Mouse (Mus musculus) cerebellum, adult 11 months (tissue): ENCODE data around the gene Asic2.

Experiments used
- DNase-seq: peaks from one replicate; pipeline ENCODE4 v3.0.0; 2022

The Asic2 gene

GRCm38 (mm10) chr11:81508385-81509233, 459.6 kb downstream of the Asic2 start:
- no peak for DNase-seq

GRCm38 (mm10) chr11:81504791-81505430, 463.3 kb downstream of the Asic2 start:
- DNase-seq = no peak

- no peak for DNase-seq
Measured at GRCm38 (mm10) chr11:81501473-81502246, 466.6 kb downstream of the Asic2 start.

- no peak for DNase-seq
Measured at GRCm38 (mm10) chr11:81498990-81499389, 469.3 kb downstream of the Asic2 start.

- no peak for DNase-seq
Measured at GRCm38 (mm10) chr11:81497652-81498391, 470.4 kb downstream of the Asic2 start.

- no peak for DNase-seq
Measured at GRCm38 (mm10) chr11:81496446-81496845, 471.8 kb downstream of the Asic2 start.

GRCm38 (mm10) chr11:81492351-81492750, 475.9 kb downstream of the Asic2 start:
- DNase-seq = no peak

- no peak for DNase-seq
Measured at GRCm38 (mm10) chr11:81489144-81489735, 479.0 kb downstream of the Asic2 start.

GRCm38 (mm10) chr11:81488681-81489080, 479.6 kb downstream of the Asic2 start:
- no peak for DNase-seq

GRCm38 (mm10) chr11:81486265-81486940, 481.9 kb downstream of the Asic2 start:
- no peak for DNase-seq

- no peak for DNase-seq
Measured at GRCm38 (mm10) chr11:81481198-81481597, 487.1 kb downstream of the Asic2 start.

GRCm38 (mm10) chr11:81476231-81476630, 492.0 kb downstream of the Asic2 start:
- no peak for DNase-seq

- no peak for DNase-seq
Measured at GRCm38 (mm10) chr11:81474121-81474520, 494.1 kb downstream of the Asic2 start.

GRCm38 (mm10) chr11:81462199-81462598, 506.1 kb downstream of the Asic2 start:
- DNase-seq = peak; percentile 4

- DNase-seq = no peak
Measured at GRCm38 (mm10) chr11:81461748-81462147, 506.5 kb downstream of the Asic2 start.

- DNase-seq = peak; percentile 19
Measured at GRCm38 (mm10) chr11:81454921-81455320, 513.3 kb downstream of the Asic2 start.

- no peak for DNase-seq
Measured at GRCm38 (mm10) chr11:81454111-81454510, 514.1 kb downstream of the Asic2 start.

GRCm38 (mm10) chr11:81449271-81449705, 519.0 kb downstream of the Asic2 start:
- DNase-seq = no peak

GRCm38 (mm10) chr11:81446347-81446746, 521.9 kb downstream of the Asic2 start:
- DNase-seq = no peak

GRCm38 (mm10) chr11:81426857-81427256, 541.4 kb downstream of the Asic2 start:
- no peak for DNase-seq

- no peak for DNase-seq
Measured at GRCm38 (mm10) chr11:81419112-81419511, 549.1 kb downstream of the Asic2 start.

- no peak for DNase-seq
Measured at GRCm38 (mm10) chr11:81418027-81418426, 550.2 kb downstream of the Asic2 start.
